Mouse (Mus musculus): ENCODE measurements around the gene Pak6.

Gene Pak6

GRCm38 (mm10) chr2:118663804-118664766 is 982 bp downstream of the Pak6 start:
- in situ Hi-C loops (cut with MboI; ENCODE audit: low sequenced_read_pairs), result no loop called here

- in situ Hi-C loops (cut with MboI; ENCODE audit: low sequenced_read_pairs), result no loop called here
Observed at GRCm38 (mm10) chr2:118664975-118665516, 1.9 kb downstream of the Pak6 start.

GRCm38 (mm10) chr2:118665616-118666015 is 2.5 kb downstream of the Pak6 start:
- in situ Hi-C loops (cut with MboI; ENCODE audit: low sequenced_read_pairs), result no loop called here

- in situ Hi-C loops (cut with MboI; ENCODE audit: low sequenced_read_pairs), result no loop called here
Observed at GRCm38 (mm10) chr2:118667181-118667580, 4.1 kb downstream of the Pak6 start.

- in situ Hi-C loops (cut with MboI; ENCODE audit: low sequenced_read_pairs), result no loop called here
Observed at GRCm38 (mm10) chr2:118669245-118669644, 6.1 kb downstream of the Pak6 start.

- in situ Hi-C loops (cut with MboI; ENCODE audit: low sequenced_read_pairs), result no loop called here
Observed at GRCm38 (mm10) chr2:118669785-118670184, 6.7 kb downstream of the Pak6 start.

- in situ Hi-C loops (cut with MboI; ENCODE audit: low sequenced_read_pairs), result no loop called here
Observed at GRCm38 (mm10) chr2:118671728-118672127, 8.6 kb downstream of the Pak6 start.

- in situ Hi-C loops (cut with MboI; ENCODE audit: low sequenced_read_pairs), result no loop called here
Observed at GRCm38 (mm10) chr2:118673686-118674465, 10.8 kb downstream of the Pak6 start.

- in situ Hi-C loops (cut with MboI; ENCODE audit: low sequenced_read_pairs), result no loop called here
Observed at GRCm38 (mm10) chr2:118674500-118674899, 11.4 kb downstream of the Pak6 start.

GRCm38 (mm10) chr2:118676839-118677741 is 14.0 kb downstream of the Pak6 start:
- in situ Hi-C loops (cut with MboI; ENCODE audit: low sequenced_read_pairs), result no loop called here

GRCm38 (mm10) chr2:118677817-118678216 is 14.7 kb downstream of the Pak6 start:
- in situ Hi-C loops (cut with MboI; ENCODE audit: low sequenced_read_pairs), result no loop called here

GRCm38 (mm10) chr2:118679577-118679976 is 16.5 kb downstream of the Pak6 start:
- in situ Hi-C loops (cut with MboI; ENCODE audit: low sequenced_read_pairs), result no loop called here

- in situ Hi-C loops (cut with MboI; ENCODE audit: low sequenced_read_pairs), result no loop called here
Observed at GRCm38 (mm10) chr2:118680926-118681325, 17.8 kb downstream of the Pak6 start.

GRCm38 (mm10) chr2:118682544-118683260 is 19.6 kb downstream of the Pak6 start:
- in situ Hi-C loops (cut with MboI; ENCODE audit: low sequenced_read_pairs), result no loop called here

GRCm38 (mm10) chr2:118685088-118685487 is 22.0 kb downstream of the Pak6 start:
- in situ Hi-C loops (cut with MboI; ENCODE audit: low sequenced_read_pairs), result no loop called here

GRCm38 (mm10) chr2:118686693-118687092 is 23.6 kb downstream of the Pak6 start:
- in situ Hi-C loops (cut with MboI; ENCODE audit: low sequenced_read_pairs), result no loop called here

GRCm38 (mm10) chr2:118687791-118688190 is 24.7 kb downstream of the Pak6 start:
- in situ Hi-C loops (cut with MboI; ENCODE audit: low sequenced_read_pairs), result no loop called here

GRCm38 (mm10) chr2:118689875-118690274 is 26.8 kb downstream of the Pak6 start:
- in situ Hi-C loops (cut with MboI; ENCODE audit: low sequenced_read_pairs), result no loop called here

GRCm38 (mm10) chr2:118693370-118693966 is 30.4 kb downstream of the Pak6 start:
- in situ Hi-C loops (cut with MboI; ENCODE audit: low sequenced_read_pairs), result no loop called here
